Mouse (Mus musculus) spleen, adult 18-20 months (tissue): Measurements from ENCODE around the gene Tcf7l2.

ENCODE experiments used
- DNase-seq, 2 experiments: peaks; one replicate each; pipeline ENCODE4 v3.0.0; 2022; ENCODE audit warnings: mixed read lengths in 2 of 2

The Tcf7l2 gene

GRCm38 (mm10) chr19:55795349-55795748, 53.7 kb downstream of the Tcf7l2 start:
- no peak for DNase-seq

- no peak for DNase-seq
Measured at GRCm38 (mm10) chr19:55797834-55798233, 56.2 kb downstream of the Tcf7l2 start.

GRCm38 (mm10) chr19:55799411-55799810, 57.8 kb downstream of the Tcf7l2 start:
- no peak for DNase-seq

GRCm38 (mm10) chr19:55800059-55800458, 58.4 kb downstream of the Tcf7l2 start:
- DNase-seq, result no peak

GRCm38 (mm10) chr19:55803121-55803520, 61.5 kb downstream of the Tcf7l2 start:
- no peak for DNase-seq

- DNase-seq, result no peak
Measured at GRCm38 (mm10) chr19:55803797-55804196, 62.2 kb downstream of the Tcf7l2 start.

GRCm38 (mm10) chr19:55804795-55805194, 63.2 kb downstream of the Tcf7l2 start:
- DNase-seq, result no peak

- DNase-seq, result no peak
Measured at GRCm38 (mm10) chr19:55806434-55807193, 65.0 kb downstream of the Tcf7l2 start.

GRCm38 (mm10) chr19:55807194-55808053, 65.8 kb downstream of the Tcf7l2 start:
- no peak for DNase-seq

GRCm38 (mm10) chr19:55808304-55808703, 66.7 kb downstream of the Tcf7l2 start:
- DNase-seq, result no peak

GRCm38 (mm10) chr19:55809539-55809938, 67.9 kb downstream of the Tcf7l2 start:
- no peak for DNase-seq

GRCm38 (mm10) chr19:55812236-55812635, 70.6 kb downstream of the Tcf7l2 start:
- no peak for DNase-seq

- no peak for DNase-seq
Measured at GRCm38 (mm10) chr19:55815010-55815790, 73.6 kb downstream of the Tcf7l2 start.

- no peak for DNase-seq
Measured at GRCm38 (mm10) chr19:55816974-55817373, 75.4 kb downstream of the Tcf7l2 start.

GRCm38 (mm10) chr19:55820202-55820601, 78.6 kb downstream of the Tcf7l2 start:
- no peak for DNase-seq

- no peak for DNase-seq
Measured at GRCm38 (mm10) chr19:55825001-55825827, 83.6 kb downstream of the Tcf7l2 start.

GRCm38 (mm10) chr19:55825951-55826507, 84.4 kb downstream of the Tcf7l2 start:
- no peak for DNase-seq

GRCm38 (mm10) chr19:55827613-55828259, 86.1 kb downstream of the Tcf7l2 start:
- no peak for DNase-seq

GRCm38 (mm10) chr19:55830976-55831559, 89.4 kb downstream of the Tcf7l2 start:
- no peak for DNase-seq

GRCm38 (mm10) chr19:55832122-55832521, 90.5 kb downstream of the Tcf7l2 start:
- no peak for DNase-seq
